Mouse (Mus musculus) midbrain, postnatal 0 days (tissue): ENCODE data around the gene Adam6b. TPM values are rescaled to one million over a fixed set of nuclear protein-coding genes. Genes with fewer than 3 reads are reported as not detected.
"Not testable (repeated sequence)": the region's sequence is repeated elsewhere in the genome, so short reads cannot be mapped to it uniquely, and the experiment has no call there.

Source experiments
- ATAC-seq: fragments of 200-750 bp; cut with Nextera tagmentation; 2 replicates; pipeline ENCODE4 v1.8.0; 2017; ENCODE audit warnings: moderate number of reproducible peaks, mild to moderate bottlenecking, moderate TSS enrichment, moderate library complexity; ENCODE audit not compliant: low FRiP score
- DNase-seq: peaks from one replicate; pipeline ENCODE4 v3.0.0-alpha.2; 2015; ENCODE audit warnings: low spot score
- H3K27ac ChIP-seq: fragments of 300-500 bp; sonication (generic); 2 replicates; pipeline ENCODE4 v1.5.1; 2014; ENCODE audit warnings: low read depth, mild to moderate bottlenecking, low read length, mixed read lengths
- H3K27me3 ChIP-seq: fragments of 300-500 bp; sonication (generic); 2 replicates; pipeline ENCODE4 v1.6.1; 2014; ENCODE audit warnings: low read length, control low read depth, mixed read lengths; ENCODE audit not compliant: insufficient read depth
- H3K36me3 ChIP-seq: fragments of 300-500 bp; sonication (generic); 2 replicates; pipeline ENCODE4 v1.6.1; 2014; ENCODE audit warnings: low read length, control low read depth, mixed read lengths; ENCODE audit not compliant: insufficient read depth
- H3K4me1 ChIP-seq: fragments of 300-500 bp; sonication (generic); 2 replicates; pipeline ENCODE4 v1.6.1; 2014; ENCODE audit warnings: mild to moderate bottlenecking, control low read depth, antibody characterized with exemption, low read length, mixed read lengths; ENCODE audit not compliant: insufficient read depth
- H3K4me2 ChIP-seq: fragments of 300-500 bp; sonication (generic); 2 replicates; pipeline ENCODE4 v1.6.1; 2014; ENCODE audit warnings: low read depth, mild to moderate bottlenecking, low read length, mixed read lengths; ENCODE audit not compliant: poor library complexity, severe bottlenecking
- H3K4me3 ChIP-seq: fragments of 300-500 bp; sonication (generic); 2 replicates; pipeline ENCODE4 v1.5.1; 2014; ENCODE audit warnings: low read depth, mild to moderate bottlenecking, low read length, moderate library complexity
- H3K9ac ChIP-seq: fragments of 300-500 bp; sonication (generic); replicated peaks from 2 replicates; pipeline ENCODE4 v1.6.1; 2014; ENCODE audit warnings: mild to moderate bottlenecking, low read length, moderate library complexity, mixed read lengths; ENCODE audit not compliant: poor library complexity, severe bottlenecking
- H3K9me3 ChIP-seq: fragments of 300-500 bp; sonication (generic); 2 replicates; pipeline ENCODE4 v1.6.1; 2016; ENCODE audit warnings: low read length, control low read depth
- CTCF ChIP-seq: IDR thresholded peaks from 2 replicates; pipeline ENCODE4 v1.5.1; 2016; ENCODE audit warnings: antibody characterized with exemption, mild to moderate bottlenecking
- WGBS: fragments of 180-500 bp; shearing (Covaris S2); extraction: QIAGEN DNeasy Blood & Tissue Kit; methylation state at CpG from one replicate; pipeline ENCODE4 v1.1.7; 2014; 5-methylcytosine and 5-hydroxymethylcytosine counted together
- polyA plus RNA-seq: library from polyadenylated mRNA; unstranded; fragments of >200 nt; fragmentation: Nextera tagmentation; extraction: Ambion mirVana; gene quantifications from 2 replicates; pipeline ENCODE4 v1.2.1, GENCODE M21; 2015
- total RNA-seq: library from RNA; depleted of rRNA; stranded (reverse); fragments of >200 nt; gene quantifications from 2 replicates; pipeline ENCODE4 v1.2.3, GENCODE M21; 2014; rRNA removed

Gene Adam6b
- total and polyA plus RNA-seq, 2 experiments from 2014 or later, result not detected

- Histone ChIP-seq H3K9me3 (peaks cover 23% of the 10 kb centered on the region; the same call in 1 of the 2 replicates), H3K36me3 (no peaks in the 10 kb centered on the region), H3K4me3 (no peak overlapping the region), H3K4me1 (no peaks in the 10 kb centered on the region), H3K4me2 (no peak overlapping the region), H3K27me3 (no peaks in the 10 kb centered on the region), H3K9ac (no peak overlapping the region), H3K27ac (no peak overlapping the region)
- ATAC-seq (no peak), DNase-seq (no peak)
- no peak for TF ChIP-seq CTCF
- 34% methylated on average over 2 of the region's 2 CpGs for WGBS
These were observed 4.3 kb upstream of the Adam6b start for GRCm38 (mm10) chr12:113484971-113485485.

GRCm38 (mm10) chr12:113487693-113488092, 1.6 kb upstream of the Adam6b start:
- H3K9me3 ChIP-seq, ATAC-seq, H3K36me3 ChIP-seq, H3K4me3 ChIP-seq, H3K4me1 ChIP-seq, H3K27ac ChIP-seq, H3K4me2 ChIP-seq, H3K9ac ChIP-seq, H3K27me3 ChIP-seq: not testable (repeated sequence)
- peak; percentile 65 for TF ChIP-seq CTCF
- DNase-seq, result peak; percentile 31

- DNase-seq (no peak), ATAC-seq (no peak)
- Histone ChIP-seq H3K36me3 (no peaks in the 10 kb centered on the region), H3K4me3 (no peak overlapping the region), H3K27ac (no peak overlapping the region), H3K4me1 (no peaks in the 10 kb centered on the region), H3K9me3 (peaks cover 26% of the 10 kb centered on the region), H3K4me2 (no peak overlapping the region), H3K27me3 (no peaks in the 10 kb centered on the region), H3K9ac (no peak overlapping the region)
- no peak for TF ChIP-seq CTCF
- 72% methylated on average over 2 of the region's 2 CpGs for WGBS
These were observed 36.6 kb downstream of the Adam6b start for GRCm38 (mm10) chr12:113525901-113526300.

Other genes with a start within 250 kb of the Adam6b start
- not detected in 2 replicates for gene Adam6a, start 54.4 kb downstream of the Adam6b start, total RNA-seq
- not detected in 2 replicates for gene Adam6a, start 54.4 kb downstream of the Adam6b start, polyA plus RNA-seq